Mouse (Mus musculus) MN1 (cell line): ENCODE measurements around the gene Whrn.

ENCODE experiments used
- DNase-seq: peaks from one replicate; pipeline ENCODE4 v3.0.0-alpha.2; 2016; ENCODE audit warnings: low spot score

The Whrn gene

DNA sequence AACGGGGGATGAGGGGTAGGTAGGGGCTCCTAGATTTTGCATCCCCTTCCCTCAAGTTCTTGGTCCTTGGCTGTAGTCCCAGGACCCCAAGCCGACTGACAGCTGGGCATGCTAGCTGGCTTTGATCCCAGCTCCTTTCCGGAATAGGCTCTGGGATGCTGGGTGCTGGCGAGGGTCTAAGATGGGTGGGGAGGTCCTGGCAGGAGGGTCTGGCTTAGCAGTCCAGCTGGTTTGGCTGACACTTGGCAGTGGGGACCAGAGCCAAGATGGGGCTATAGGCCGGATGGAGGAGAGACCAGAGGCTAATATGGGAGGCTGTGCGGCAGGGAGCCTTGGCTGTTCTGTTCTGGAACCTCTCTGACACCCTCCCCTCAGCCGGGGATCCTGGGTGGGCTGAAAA lies 87.5 kb downstream of the Whrn start:
- DNase-seq: no peak

DNA sequence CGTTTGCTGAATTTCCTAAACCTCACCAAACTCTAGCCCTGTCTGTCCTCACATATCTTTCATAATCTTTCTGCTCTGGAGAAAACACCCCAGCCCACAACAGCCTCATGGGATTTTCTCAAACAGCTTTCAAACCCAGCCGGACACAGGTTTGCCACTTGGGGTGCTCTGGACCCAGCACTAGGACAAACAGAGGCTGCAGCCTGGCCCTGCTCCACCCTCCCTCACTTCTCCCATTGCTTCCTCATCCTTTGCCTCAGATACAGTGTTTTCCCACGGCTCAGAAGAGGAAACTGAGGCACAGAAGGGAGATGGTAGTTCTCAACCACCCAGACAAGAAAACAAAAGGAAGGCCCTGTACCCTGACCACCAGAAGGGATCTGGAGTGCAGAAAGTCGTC lies 90.1 kb downstream of the Whrn start:
- DNase-seq: no peak

DNA sequence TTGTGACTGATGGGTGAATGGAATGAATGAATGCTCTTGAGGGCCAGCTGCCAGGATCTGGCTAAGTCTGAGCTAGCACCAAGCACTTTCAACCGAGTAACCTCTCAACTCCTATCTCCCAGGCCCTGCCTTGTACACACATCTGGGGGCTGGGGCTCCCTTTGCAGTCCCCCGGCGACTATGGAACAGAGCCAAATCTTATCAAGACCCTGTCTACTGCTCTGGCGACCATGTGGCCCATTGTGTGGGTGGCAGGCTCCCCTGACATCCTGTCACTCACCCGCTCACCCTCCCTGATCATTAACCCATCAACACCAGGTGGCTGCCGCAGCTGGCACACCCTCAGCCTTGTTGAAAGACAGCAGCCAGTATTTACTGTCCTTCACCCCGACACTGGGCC lies 90.7 kb downstream of the Whrn start:
- DNase-seq: peak; percentile 16

- DNase-seq: no peak
Measured at GRCm38 (mm10) chr4:63404205-63404604, 91.6 kb downstream of the Whrn start.

DNA sequence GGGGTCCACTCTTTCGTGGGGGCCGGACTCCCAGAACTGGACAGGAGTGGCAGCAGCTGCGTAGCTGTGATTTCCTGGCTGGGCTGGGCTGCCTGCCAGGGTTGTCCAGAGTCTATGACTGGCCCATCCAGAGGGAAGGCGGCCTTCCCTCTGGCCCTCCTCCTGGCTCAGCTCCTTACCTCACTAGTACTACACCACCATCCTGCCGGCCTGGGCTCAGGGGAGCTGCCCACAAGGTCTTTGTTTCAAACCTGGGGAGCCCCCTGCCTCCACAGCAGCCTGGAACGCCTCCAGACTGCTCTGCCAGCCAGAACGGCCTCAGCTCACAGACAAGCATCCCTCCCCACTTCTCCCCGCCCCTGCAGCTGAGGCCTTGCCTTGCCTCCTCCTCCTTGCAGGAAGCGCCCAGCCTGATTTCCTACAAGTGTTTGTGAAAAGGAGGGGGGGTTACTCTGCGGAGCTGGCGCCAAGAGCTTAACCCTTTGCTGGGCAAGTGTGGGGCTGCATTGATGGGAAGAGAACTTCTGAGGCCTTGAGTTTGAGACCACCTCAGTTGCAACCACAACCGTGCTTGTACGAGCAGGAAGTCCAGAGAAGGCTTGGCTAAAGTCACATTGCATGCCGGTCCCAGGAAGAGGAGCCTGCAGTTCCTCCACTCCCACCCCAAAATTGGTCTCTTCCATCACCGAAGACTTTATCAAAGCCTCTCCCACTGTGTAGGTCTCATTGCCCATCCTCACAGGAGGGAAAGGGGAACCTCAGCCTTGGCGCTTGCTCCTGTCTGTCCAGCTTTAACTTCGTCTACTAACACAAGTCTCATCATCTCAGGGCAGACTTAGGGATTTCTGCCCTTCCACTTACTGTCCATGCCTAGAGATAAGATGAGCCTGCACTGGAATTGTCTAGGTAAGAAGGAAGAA lies 92.5 kb downstream of the Whrn start, which contains the start of gene Akna:
Gene Akna, minus strand, starts transcription at position 315 of the 920 bp plus-strand sequence.
- DNase-seq: peak; percentile 82

GRCm38 (mm10) chr4:63402558-63402957 lies 93.2 kb downstream of the Whrn start:
- no peak for DNase-seq

DNA sequence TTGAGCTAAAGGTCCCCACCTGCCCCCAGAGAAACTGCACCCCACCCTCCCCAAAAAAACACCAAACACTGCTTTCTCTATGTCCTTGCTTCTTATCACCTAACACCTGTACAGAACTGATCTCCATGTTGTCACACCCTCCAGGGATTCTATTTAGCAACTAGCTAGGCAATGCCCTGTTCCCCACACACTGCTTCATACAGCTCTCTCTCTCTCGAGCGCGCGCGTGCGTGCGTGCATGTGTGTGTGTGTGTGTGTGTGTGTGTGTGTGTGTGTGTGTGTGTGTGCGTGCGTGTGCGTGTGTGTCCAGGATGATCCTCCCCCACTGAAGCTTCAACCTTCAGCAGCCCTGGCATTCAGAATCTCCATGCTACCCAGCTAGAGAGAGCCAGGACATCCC lies 93.7 kb downstream of the Whrn start:
- DNase-seq: no peak

- no peak for DNase-seq
Measured at GRCm38 (mm10) chr4:63401620-63402019, 94.2 kb downstream of the Whrn start.

DNA sequence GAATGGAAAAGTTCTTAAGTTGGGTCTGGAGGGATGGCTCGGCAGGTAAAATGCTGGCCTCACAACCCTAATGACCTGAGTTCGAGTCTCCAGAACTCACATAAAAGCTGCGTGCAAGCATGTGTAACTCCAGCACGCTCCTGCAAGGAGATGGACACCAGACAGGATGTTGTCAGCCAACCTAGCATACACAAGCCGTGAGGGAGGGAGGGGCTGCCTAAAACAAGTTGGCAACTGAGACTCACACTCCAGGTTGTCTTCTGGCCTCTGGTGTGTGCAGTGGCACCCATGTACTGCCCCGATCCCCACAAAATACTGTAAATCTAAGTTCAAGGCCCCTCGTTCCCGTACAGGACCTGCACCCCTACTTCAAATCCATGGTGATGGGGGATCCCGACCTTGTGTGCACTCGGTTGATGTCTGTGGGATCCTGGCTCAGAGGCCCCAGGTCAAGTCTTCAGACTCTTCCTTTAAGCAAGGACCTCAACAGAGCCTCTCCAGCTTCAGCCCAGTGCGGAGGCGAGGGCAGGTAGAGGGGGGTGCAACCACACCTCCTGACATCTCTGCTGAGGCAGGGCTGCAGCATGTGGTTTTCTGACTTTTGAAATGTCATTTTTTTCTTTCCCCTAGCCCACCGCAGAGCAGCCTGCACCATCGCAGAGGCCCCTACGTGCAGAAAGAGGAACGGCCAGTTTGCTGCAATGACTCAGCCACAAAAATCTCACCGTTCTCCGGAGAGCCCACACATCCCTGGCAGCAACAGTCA lies 95.1 kb downstream of the Whrn start:
- DNase-seq: no peak

- DNase-seq: no peak
Measured at GRCm38 (mm10) chr4:63399691-63400270, 96.0 kb downstream of the Whrn start.

GRCm38 (mm10) chr4:63398854-63399609 lies 96.8 kb downstream of the Whrn start:
- no peak for DNase-seq

GRCm38 (mm10) chr4:63397981-63398537 lies 97.7 kb downstream of the Whrn start:
- DNase-seq: no peak

DNA sequence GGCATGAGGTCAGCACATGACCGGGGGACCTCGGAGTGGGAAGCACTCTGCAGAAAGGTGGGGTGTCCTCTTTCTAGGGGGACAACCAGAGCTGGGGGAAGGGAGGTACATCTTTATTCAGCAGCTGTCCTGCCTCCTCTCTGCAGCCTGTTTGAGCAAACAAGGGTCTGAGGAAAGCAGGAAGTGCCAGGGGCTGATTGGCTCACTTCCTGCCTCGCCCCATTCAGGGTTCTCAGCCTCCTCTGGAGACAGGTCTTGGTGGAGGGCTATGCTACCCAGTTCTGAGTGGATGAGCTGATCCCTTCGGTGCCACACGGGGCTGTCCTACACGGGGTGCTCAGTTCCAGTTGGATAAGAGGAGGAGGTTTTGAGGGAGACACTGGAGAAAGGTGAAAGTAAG lies 104.5 kb downstream of the Whrn start:
- no peak for DNase-seq

DNA sequence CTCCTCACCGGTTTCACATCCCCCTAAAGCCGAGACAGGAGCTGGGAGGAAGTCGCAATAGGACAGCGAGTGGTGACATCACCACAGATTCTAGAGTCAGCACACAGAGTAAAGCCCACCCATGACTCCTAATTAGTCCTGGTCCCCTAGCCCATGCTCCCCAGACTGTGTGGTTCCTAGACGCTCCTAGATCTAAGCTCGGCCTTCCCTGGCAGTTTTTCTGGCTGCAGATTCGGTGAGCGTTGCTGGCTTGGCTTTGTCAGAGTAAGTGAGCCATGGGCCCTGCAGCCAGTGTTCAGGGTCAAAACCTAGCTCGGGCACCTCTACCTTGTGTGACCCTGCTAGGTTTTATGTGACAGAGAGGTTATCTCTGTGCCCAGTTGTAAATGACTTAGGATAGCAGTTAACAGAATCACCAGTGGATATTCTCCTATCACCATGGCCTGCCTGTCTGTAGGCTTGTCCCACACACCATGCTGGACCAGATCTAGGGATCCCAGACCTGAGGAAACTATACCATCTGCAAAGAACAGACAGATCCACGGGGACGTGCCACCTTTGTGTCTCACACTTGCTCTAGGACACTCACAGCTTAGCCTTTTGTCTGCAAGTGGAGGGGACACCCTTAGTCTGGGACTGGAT lies 105.8 kb downstream of the Whrn start:
- no peak for DNase-seq

GRCm38 (mm10) chr4:63389121-63389886 lies 106.5 kb downstream of the Whrn start:
- no peak for DNase-seq

DNA sequence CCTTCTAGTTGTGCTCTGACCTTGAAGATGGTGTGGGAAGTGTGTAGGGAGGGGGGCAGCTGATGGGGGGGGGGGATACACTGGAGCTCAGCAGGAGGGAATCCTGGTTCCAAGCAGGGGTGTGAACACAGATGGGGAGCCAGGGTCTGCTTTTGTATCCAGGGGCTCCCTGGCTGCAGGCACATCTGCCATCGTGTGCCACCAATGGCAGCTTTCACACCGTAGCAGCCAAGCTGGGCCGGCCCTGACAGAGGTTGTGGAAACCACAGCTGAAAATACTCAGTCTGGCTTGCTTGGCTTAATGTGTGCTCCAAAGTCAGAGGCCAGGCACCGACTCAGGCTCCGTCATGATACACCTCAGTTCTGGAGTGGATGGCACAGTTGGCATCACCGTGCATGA lies 107.8 kb downstream of the Whrn start:
- DNase-seq: no peak

GRCm38 (mm10) chr4:63385784-63386183 lies 110.0 kb downstream of the Whrn start:
- no peak for DNase-seq

DNA sequence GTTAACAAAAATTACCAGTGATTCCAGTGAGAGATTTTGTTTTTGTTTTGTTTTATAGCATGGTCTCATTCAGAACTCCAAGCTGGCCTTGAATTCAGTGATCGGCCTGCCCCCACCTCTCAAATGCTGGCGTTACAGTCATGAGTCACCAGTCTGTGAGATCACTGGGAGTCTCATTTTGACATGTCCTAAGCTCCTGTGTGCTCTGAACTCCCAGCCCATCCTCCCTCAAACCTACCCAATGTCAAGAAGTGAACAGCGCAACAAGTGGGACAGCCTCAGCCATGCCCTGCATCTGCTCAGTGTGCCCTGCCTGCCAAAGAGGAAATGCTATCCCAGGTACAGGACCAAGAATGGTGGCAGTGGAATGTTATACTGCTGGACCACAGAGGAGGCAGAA lies 110.5 kb downstream of the Whrn start:
- DNase-seq: no peak

DNA sequence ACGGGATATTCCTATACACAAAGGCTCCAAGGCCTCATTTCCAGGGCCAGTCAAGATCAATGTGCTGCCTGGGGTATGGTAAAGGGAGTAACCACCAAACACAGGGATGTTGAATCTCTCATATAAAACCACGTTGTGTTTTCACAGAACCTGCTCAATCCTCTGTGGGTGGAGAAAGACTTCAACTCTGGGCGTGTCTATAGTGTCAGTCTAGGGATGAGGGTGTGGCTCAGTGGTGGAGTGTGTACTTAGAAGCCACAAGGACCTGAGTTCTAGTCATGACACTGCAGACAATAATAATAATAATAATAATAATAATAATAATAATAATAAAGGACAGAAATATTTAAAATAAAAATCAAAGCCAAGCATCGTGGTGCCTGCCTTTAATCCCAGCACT lies 111.5 kb downstream of the Whrn start:
- no peak for DNase-seq

- no peak for DNase-seq
Measured at GRCm38 (mm10) chr4:63383474-63383873, 112.3 kb downstream of the Whrn start.
